Mouse (Mus musculus) intestine, postnatal 0 days (tissue): ENCODE measurements around the gene St3gal2. TPM values are rescaled to one million over a fixed set of nuclear protein-coding genes. Genes with fewer than 3 reads are reported as not detected.

ENCODE experiments used
- ATAC-seq: fragments of 200-750 bp; cut with Nextera tagmentation; 2 replicates; pipeline ENCODE4 v1.8.0; 2017; ENCODE audit warnings: mild to moderate bottlenecking, moderate TSS enrichment, moderate library complexity
- H3K27ac ChIP-seq: fragments of 300-500 bp; sonication (generic); 2 replicates; pipeline ENCODE4 v1.5.1; 2014; ENCODE audit warnings: mild to moderate bottlenecking, low read depth, low read length, moderate library complexity
- H3K27me3 ChIP-seq: fragments of 300-500 bp; sonication (generic); replicated peaks from 2 replicates; pipeline ENCODE4 v1.6.1; 2014; ENCODE audit warnings: low read length, mixed read lengths; ENCODE audit not compliant: control insufficient read depth, insufficient read depth
- H3K36me3 ChIP-seq: fragments of 300-500 bp; sonication (generic); 2 replicates; pipeline ENCODE4 v1.6.1; 2014; ENCODE audit warnings: mild to moderate bottlenecking, moderate library complexity; ENCODE audit not compliant: control insufficient read depth, insufficient read depth
- H3K4me1 ChIP-seq: fragments of 300-500 bp; sonication (generic); replicated peaks from 2 replicates; pipeline ENCODE4 v1.6.1; 2014; ENCODE audit warnings: antibody characterized with exemption, low read length, mixed read lengths; ENCODE audit not compliant: control insufficient read depth, insufficient read depth
- H3K4me2 ChIP-seq: fragments of 300-500 bp; sonication (generic); replicated peaks from 2 replicates; pipeline ENCODE4 v1.6.1; 2014; ENCODE audit warnings: low read depth, mild to moderate bottlenecking, moderate library complexity
- H3K4me3 ChIP-seq: fragments of 300-500 bp; sonication (generic); 2 replicates; pipeline ENCODE4 v1.5.1; 2014; ENCODE audit warnings: low read depth, low read length
- H3K9ac ChIP-seq: fragments of 300-500 bp; sonication (generic); 2 replicates; pipeline ENCODE4 v1.6.1; 2014; ENCODE audit warnings: mild to moderate bottlenecking, low read depth, low read length
- H3K9me3 ChIP-seq: fragments of 300-500 bp; sonication (generic); 2 replicates; pipeline ENCODE4 v1.6.1; 2016; ENCODE audit warnings: mixed run types; ENCODE audit not compliant: control insufficient read depth
- CTCF ChIP-seq: sonication (generic); IDR thresholded peaks from 2 replicates; pipeline ENCODE4 v1.5.1; 2016; ENCODE audit warnings: low read depth, mild to moderate bottlenecking, control low read depth, antibody characterized with exemption, moderate library complexity
- WGBS: fragments of 180-500 bp; shearing (Covaris S2); extraction: QIAGEN DNeasy Blood & Tissue Kit; methylation state at CpG from one replicate; pipeline ENCODE4 v1.1.7; 2014; 5-methylcytosine and 5-hydroxymethylcytosine counted together
- polyA plus RNA-seq: library from polyadenylated mRNA; unstranded; fragments of >200 nt; fragmentation: Nextera tagmentation; extraction: Ambion mirVana; gene quantifications from 2 replicates; pipeline ENCODE4 v1.2.1, GENCODE M21; 2015

Gene St3gal2
- polyA plus RNA-seq, 1 experiment from 2014 or later: 5.1 TPM

DNA sequence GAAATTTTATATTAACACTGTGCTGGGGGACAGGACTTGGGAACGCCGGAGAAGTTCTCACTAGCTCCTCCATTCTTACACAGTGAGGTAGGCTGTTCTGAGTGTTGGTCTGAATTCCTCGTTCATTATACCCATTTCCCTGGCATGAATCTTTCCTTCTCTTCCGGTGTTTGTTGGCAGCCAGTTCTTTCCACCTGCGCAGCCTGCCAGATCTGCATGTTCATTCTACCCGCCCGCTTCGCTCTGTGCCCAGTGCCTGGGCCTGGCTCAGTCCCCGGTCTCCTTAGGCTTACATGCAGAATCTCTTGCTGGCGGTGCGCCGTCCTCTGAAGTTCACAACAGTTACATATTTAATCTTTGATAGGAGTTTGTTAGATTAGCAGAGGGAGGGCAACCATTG is 16.5 kb downstream of the St3gal2 start:
- no peak overlapping the region for H3K9ac ChIP-seq
- H3K4me1 ChIP-seq: 0 out of 2 replicates have a peak, but pooled peaks cover 5% of the 10 kb centered on the region
- H3K27ac ChIP-seq: no peak overlapping the region
- WGBS: 84% methylated on average over 12 of the region's 12 CpGs
- H3K27me3 ChIP-seq: no peaks in the 10 kb centered on the region
- no peak overlapping the region for H3K4me2 ChIP-seq
- no peak overlapping the region for H3K4me3 ChIP-seq
- TF ChIP-seq CTCF: no peak
- no peaks in the 10 kb centered on the region for H3K36me3 ChIP-seq
- H3K9me3 ChIP-seq: no peaks in the 10 kb centered on the region
- ATAC-seq: no peak

DNA sequence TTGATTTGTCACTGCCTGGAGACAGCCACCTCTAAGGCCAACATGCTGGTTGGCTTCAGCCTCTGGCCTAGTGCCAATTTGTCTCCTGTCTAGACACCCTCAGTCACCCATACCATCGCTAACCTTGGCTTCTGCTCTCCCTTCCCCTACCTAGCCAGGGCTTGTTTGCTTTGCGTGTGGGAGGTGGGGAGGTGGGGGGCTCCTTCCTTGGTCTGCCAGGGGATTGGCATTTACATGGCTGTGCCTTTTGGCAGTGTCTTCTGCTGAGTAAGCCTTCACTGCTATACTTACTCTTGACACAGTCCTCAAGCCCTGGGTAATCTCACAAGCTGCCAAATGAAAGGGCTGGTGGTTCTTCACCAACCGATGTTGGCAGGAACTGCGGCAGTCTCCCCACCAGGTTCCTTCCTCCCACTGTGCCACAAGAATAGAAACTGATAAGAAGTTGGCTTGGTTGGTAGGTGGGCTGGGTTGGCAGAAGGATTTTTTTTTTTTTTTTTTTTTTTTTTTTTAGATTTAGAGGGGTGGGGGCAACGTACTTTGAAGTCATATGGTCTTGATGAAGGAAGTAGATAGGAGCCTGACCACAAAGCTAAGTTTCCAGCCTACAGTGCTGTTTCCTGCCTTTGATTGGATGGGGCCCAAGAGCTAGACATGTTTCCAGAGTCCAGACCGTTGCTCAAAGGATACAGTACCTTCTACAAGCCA is 19.3 kb downstream of the St3gal2 start:
- Histone ChIP-seq H3K9me3 (no peaks in the 10 kb centered on the region), H3K4me1 (0 out of 2 replicates have a peak, but pooled peaks cover 2% of the 10 kb centered on the region), H3K27me3 (no peaks in the 10 kb centered on the region), H3K4me2 (no peak overlapping the region), H3K36me3 (no peaks in the 10 kb centered on the region), H3K9ac (no peak overlapping the region), H3K4me3 (no peak overlapping the region), H3K27ac (no peak overlapping the region)
- 71% methylated on average over 6 of the region's 6 CpGs for WGBS
- ATAC-seq: no peak
- TF ChIP-seq CTCF: no peak

DNA sequence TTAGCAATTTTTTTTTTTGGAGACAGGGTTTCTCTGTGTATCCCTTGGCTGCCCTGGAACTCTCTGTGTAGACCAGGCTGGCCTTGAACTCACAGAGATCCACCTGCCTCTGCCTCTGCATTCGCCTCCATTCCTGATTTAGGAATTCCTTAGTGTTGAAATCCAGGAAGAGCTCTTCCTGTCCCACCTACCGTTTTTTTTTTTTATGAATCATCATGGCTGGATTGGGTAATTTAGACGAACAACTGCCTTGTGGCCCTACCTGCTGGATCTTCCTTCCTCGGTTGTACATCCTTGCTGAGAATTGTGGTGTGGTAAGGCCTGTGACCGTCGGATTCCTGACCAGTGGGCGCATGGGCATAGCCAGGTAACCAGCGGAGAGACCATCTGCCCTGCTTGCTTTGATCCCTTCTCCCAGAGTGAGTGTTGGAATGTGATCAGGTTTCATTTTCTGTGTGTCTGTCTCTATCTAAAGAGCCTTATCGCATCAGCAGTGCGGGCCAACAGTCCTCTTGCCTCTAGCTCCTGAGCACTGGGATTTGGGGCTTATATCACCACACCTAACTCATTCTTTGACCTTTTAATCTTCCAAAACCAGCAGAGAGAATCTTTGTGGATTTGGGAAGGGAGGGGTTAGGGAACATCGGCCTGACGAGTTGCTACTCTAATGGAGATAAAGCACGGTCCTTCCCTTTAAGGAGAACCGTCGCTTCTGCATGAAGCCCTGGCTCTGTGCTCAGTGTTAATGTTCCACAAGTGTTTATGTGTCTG is 21.1 kb downstream of the St3gal2 start:
- 78% methylated on average over 15 of the region's 15 CpGs for WGBS
- Histone ChIP-seq H3K27ac (0 out of 2 replicates have a peak overlapping the region, but pooled peaks have one; percentile 3), H3K27me3 (no peaks in the 10 kb centered on the region), H3K9me3 (no peaks in the 10 kb centered on the region), H3K4me2 (no peak overlapping the region), H3K4me1 (0 out of 2 replicates have a peak, but pooled peaks cover 2% of the 10 kb centered on the region), H3K9ac (no peak overlapping the region), H3K36me3 (no peaks in the 10 kb centered on the region), H3K4me3 (no peak overlapping the region)
- ATAC-seq: no peak
- no peak for TF ChIP-seq CTCF

DNA sequence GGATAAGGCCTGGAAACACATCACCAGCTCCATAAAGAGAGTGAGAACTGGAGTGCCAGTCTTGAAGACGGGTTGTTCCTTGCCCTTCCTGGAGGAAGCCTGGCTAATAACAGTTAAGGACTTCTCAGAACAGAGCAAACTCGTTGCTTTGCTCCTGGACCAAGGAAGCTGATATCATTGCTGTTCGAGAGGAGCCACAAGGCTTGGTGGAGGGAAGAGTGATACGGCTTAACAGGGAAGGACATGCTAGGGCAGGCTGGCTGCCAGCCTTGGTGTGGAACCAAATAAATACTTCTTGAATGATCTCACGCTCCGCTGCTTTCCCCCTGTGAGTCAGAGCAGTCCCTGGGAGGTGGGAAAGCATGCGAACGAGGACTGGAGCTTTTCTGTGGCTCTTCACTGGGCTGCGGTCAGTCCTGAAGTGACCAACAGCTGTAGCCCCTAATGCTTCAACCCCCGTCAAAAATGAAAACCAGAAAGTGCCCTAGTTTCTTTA is 21.8 kb downstream of the St3gal2 start:
- no peaks in the 10 kb centered on the region for H3K9me3 ChIP-seq
- H3K9ac ChIP-seq: no peak overlapping the region
- no peaks in the 10 kb centered on the region for H3K27me3 ChIP-seq
- 0 out of 2 replicates have a peak overlapping the region, but pooled peaks have one; percentile 3 for H3K27ac ChIP-seq
- no peaks in the 10 kb centered on the region for H3K36me3 ChIP-seq
- ATAC-seq: 0 out of 2 replicates have a peak, but pooled peaks have one; percentile 33
- H3K4me1 ChIP-seq: 0 out of 2 replicates have a peak, but pooled peaks cover 2% of the 10 kb centered on the region
- WGBS: 59% methylated on average over 10 of the region's 10 CpGs
- H3K4me3 ChIP-seq: no peak overlapping the region
- no peak overlapping the region for H3K4me2 ChIP-seq
- no peak for TF ChIP-seq CTCF

DNA sequence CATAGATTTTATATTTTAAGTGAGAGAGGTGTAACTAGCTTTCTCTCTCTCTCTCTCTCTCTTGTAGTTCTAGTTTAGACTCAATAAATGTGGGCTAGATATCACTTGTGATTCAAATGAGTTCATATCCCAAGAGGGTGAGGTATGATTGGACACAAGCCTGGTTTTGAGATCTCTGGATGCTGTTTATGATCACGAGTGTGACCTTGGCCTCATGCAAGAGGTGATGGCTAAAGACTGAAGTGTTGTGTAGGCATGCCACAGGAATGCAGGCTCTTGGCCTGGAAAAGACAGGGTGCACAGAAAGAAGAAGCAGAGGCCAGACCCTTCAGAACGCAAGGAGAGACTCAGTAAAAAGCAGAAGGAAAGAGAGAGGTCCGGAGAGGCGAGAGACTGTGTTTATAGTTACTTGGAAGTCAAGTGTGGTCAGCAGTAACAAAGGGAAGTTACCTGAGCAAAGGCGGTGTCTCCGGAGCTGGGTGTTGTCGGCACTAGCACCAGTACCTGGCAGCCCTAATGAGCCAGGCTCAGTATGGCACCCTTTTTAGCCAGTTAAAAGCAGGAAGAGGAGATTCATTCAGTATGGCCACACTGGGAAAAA is 24.7 kb downstream of the St3gal2 start:
- Histone ChIP-seq H3K27ac (no peak overlapping the region), H3K27me3 (no peaks in the 10 kb centered on the region), H3K4me3 (no peak overlapping the region), H3K9me3 (no peaks in the 10 kb centered on the region), H3K9ac (no peak overlapping the region), H3K4me2 (no peak overlapping the region), H3K36me3 (no peaks in the 10 kb centered on the region), H3K4me1 (no peaks in the 10 kb centered on the region)
- no peak for ATAC-seq
- 81% methylated on average over 7 of the region's 7 CpGs for WGBS
- no peak for TF ChIP-seq CTCF

DNA sequence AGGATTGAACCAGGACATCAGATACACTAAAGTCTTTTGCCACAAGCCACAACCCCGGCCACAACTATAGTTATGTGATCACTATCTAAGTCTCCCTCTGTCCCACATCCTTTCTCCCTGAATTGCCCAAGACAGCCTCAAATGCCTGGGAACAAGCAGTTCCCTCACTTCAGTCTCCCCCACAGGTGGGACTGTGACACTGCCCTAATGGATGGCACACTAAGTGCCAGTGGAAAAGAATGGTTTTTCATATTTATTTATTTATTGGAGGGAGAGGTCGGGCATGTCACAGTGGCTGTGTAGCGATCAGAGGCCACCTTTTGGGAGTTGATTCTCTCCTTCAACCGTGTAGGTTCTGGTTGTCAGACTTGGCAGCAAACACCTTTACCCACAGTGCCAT is 26.0 kb downstream of the St3gal2 start:
- Histone ChIP-seq H3K4me2 (no peak overlapping the region), H3K9ac (no peak overlapping the region), H3K4me3 (no peak overlapping the region), H3K36me3 (no peaks in the 10 kb centered on the region), H3K27me3 (no peaks in the 10 kb centered on the region), H3K27ac (no peak overlapping the region), H3K4me1 (no peaks in the 10 kb centered on the region), H3K9me3 (no peaks in the 10 kb centered on the region)
- 77% methylated on average over 4 of the region's 4 CpGs for WGBS
- TF ChIP-seq CTCF: no peak
- no peak for ATAC-seq
